Mouse (Mus musculus) NIH3T3 (cell line): ENCODE data around the gene Olfr1032.
"Not testable (repeated sequence)": the region's sequence is repeated elsewhere in the genome, so short reads cannot be mapped to it uniquely, and the experiment has no call there.

Experiments used
- DNase-seq: peaks from one replicate; pipeline ENCODE4 v3.0.0-alpha.2; 2012; ENCODE audit warnings: low read depth

The Olfr1032 gene

GRCm38 (mm10) chr2:86005240-86005639, at the start of gene Olfr1032:
Olfr1032 (plus strand) TSS chr2:86005540.
- DNase-seq = no peak

- DNase-seq = no peak
Measured at GRCm38 (mm10) chr2:85973595-85973994, 31.7 kb upstream of the Olfr1032 start, which contains the start of gene Olfr1029. Olfr1029 (plus strand) TSS chr2:85973895.

GRCm38 (mm10) chr2:85978976-85979375, 26.4 kb upstream of the Olfr1032 start, which contains the start of gene Olfr1030:
Olfr1030 (plus strand) TSS chr2:85979276.
- DNase-seq = no peak

GRCm38 (mm10) chr2:85990004-85990403, 15.3 kb upstream of the Olfr1032 start, which contains the start of gene Olfr1031:
Olfr1031 (plus strand) TSS chr2:85990304.
- no peak for DNase-seq

- DNase-seq = not testable (repeated sequence)
Measured at GRCm38 (mm10) chr2:86020406-86020805, 15.1 kb downstream of the Olfr1032 start, which contains the start of gene Olfr1033. Olfr1033 (plus strand) TSS chr2:86020633.

GRCm38 (mm10) chr2:86021518-86021917, 16.2 kb downstream of the Olfr1032 start:
- not testable (repeated sequence) for DNase-seq

GRCm38 (mm10) chr2:86045561-86045960, 40.2 kb downstream of the Olfr1032 start, which contains the start of gene Olfr1034:
Olfr1034 (plus strand) TSS chr2:86045861.
- DNase-seq = no peak

GRCm38 (mm10) chr2:86050777-86051176, 45.4 kb downstream of the Olfr1032 start:
- DNase-seq = not testable (repeated sequence)
